Mouse (Mus musculus): ENCODE results near the gene Olfr313. TPM values are rescaled to one million over a fixed set of nuclear protein-coding genes. Genes with fewer than 3 reads are reported as not detected.

The Olfr313 gene
- total RNA-seq, 2 experiments from 2014 or later, result not detected

DNA sequence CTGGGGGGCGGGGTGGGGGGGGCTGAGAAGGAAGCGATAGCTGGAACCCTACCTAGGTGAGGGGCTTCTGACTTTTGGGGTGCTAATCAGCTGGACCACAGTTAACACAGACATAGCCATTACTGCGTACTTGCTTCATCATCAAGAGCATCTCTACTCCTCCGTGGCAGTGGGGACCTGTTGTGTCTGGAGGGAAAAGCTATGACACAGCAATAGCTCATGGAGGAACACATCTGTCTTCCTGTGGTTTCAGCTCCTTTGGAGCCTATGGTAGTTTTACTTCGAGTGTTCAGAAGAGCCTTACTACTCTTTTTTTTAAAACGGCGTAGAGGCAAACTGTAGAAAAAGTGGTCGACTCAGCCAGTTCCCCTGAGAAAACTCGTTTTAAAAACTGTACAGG is 32.8 kb downstream of the Olfr313 start:
- intact Hi-C loops (cut with DNase I), result no loop called here
- no peak for DNase-seq

DNA sequence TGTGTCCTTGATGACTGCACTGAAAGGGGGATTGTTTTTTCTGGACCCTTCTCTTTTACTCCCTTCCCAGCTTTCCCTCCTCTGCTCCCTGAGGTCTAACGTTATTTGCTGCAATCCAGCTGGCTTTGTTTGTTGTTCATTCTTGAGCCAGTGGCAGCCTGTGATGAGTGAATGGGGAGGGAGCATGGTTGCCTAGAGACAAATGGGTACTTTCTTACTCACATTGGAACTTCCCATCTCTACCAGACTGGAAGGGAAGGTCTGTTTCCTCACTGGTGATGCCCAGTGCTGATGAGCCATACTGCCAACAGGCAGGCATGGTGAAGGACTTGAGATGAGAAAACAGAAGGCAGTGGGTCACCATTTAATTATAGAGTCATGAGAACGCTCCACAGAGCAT is 34.9 kb downstream of the Olfr313 start:
- intact Hi-C loops (cut with DNase I), result no loop called here
- DNase-seq, result no peak

DNA sequence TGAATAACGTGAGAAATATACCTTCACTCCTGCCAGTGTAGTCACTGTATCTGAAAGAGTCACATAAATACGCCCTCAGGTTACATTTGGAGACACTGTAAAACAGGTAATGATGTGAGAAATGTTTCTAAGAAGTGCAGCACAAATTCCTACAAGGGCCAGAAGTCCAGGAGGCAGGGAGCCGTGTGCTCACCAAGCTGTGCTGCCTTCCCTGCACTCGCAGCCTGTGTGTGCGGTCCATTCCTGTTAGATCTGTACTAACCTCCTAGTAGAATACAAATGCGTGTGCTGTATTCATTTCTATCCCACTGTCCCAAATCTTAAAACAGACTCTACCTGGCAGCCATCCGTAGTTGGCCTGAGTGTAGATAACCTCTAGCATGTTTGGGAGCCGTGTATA is 45.9 kb downstream of the Olfr313 start:
- no peak for DNase-seq
- intact Hi-C loops (cut with DNase I), result no loop called here

DNA sequence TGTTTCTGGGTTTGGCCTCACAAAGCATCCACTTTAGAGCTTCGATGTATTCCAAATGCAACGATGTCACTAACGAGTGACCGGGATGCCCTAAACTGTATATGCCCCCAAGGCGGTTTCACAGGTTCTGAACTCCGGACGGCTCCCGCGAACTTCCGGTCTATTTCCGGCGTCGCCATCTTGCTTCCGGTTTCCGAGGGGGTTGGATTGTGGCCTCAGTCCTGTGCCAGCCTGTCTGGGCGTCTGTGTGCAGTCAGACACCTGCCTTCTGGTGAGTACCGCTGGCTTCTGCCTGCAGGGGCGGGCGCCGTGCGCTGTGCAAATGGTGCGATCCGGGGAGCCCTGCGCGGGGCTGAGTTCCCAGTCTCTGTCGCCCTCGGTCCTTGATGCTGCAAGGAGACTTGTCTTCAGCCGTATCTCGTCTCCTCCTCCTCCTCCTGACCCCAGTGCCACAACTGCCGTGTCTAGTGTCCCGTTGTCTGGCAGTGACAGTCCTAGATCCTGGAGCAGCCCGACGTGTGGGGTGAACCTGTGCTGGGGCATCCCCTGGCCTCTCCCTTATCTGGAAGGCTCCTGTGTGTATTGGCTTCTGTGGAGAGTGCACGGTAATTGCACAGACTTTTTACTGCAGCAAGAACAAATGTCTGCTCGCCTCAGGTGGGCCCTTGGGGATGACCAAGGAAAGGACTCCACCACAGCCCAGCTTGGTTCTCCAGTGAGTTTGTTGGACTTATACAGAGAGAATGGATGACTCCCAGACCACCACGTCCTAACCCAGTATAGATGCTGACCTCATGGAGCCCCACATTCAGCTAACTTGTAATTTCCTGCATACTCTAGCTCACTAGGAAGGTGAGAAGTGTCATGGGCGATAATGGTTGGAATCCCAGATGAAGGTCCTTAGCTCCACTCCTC is 52.5 kb downstream of the Olfr313 start, which contains the start of gene 2810021J22Rik:
TSS of gene 2810021J22Rik (plus strand) at position 178 of the 915 bp plus-strand sequence.
- DNase-seq, result peak; percentile 53 to 54
- intact Hi-C loops (cut with DNase I), result no loop called here

DNA sequence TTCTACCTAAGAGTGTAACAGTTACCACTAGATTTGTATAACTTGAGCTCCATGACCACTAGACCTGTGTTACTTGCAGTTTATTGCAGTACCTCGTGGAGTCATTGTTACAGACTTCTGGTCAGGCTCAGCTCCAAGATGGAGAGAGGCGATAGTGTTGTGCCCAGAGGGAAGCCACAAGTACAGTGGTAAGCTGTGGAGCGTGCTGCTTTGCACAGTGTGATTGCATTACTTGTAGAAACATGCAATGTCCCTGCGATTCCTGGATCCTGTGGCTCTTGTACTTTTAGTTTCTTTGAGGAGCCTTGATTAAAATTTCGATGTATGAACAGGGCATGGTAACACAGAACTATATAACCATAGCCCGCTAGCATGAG is 53.1 kb downstream of the Olfr313 start:
- DNase-seq, result no peak
- intact Hi-C loops (cut with DNase I), result no loop called here

Other genes with a start within 250 kb of the Olfr313 start
- not detected for gene Olfr224, start 244.4 kb upstream of the Olfr313 start, total RNA-seq (2021)
- gene Olfr325, start 237.3 kb upstream of the Olfr313 start, total RNA-seq (2021), result not detected
- not detected for gene Olfr324, start 219.9 kb upstream of the Olfr313 start, total RNA-seq (2021)
- not detected for gene 2210407C18Rik, start 198.9 kb upstream of the Olfr313 start, total RNA-seq (2021)
- gene Olfr323, start 184.5 kb upstream of the Olfr313 start, total RNA-seq (2021), result not detected
- not detected for gene Trim58, start 174.5 kb upstream of the Olfr313 start, total RNA-seq (2021)
- gene Olfr322, start 156.2 kb upstream of the Olfr313 start, total RNA-seq (2021), result not detected
- gene Olfr320, start 133.9 kb upstream of the Olfr313 start, total RNA-seq (2021), result not detected
- gene Olfr319, start 115.8 kb upstream of the Olfr313 start, total RNA-seq (2021), result not detected
- gene Olfr318, start 91.0 kb upstream of the Olfr313 start, total RNA-seq (2021), result not detected
- not detected for gene Olfr317, start 75.8 kb upstream of the Olfr313 start, total RNA-seq (2021)
- gene Olfr316, start 62.3 kb upstream of the Olfr313 start, total RNA-seq (2021), result not detected
- gene Olfr315, start 41.8 kb upstream of the Olfr313 start, total RNA-seq (2021), result not detected
- gene Olfr314, start 32.0 kb upstream of the Olfr313 start, total RNA-seq (2021), result not detected
- gene Fam183b, start 13.0 kb upstream of the Olfr313 start, total RNA-seq (2021), result not detected
- not detected for gene Olfr312, start 14.2 kb downstream of the Olfr313 start, total RNA-seq (2021)
- gene Olfr311, start 24.3 kb downstream of the Olfr313 start, total RNA-seq (2021), result not detected
- 1 to 10 TPM in 1 of 2 experiments, under 1 TPM in 1; 0.69 to 1.1 TPM for gene Gm12258, start 32.2 kb downstream of the Olfr313 start, total RNA-seq (2021)
- 1 to 10 TPM in 1 of 2 experiments, under 1 TPM in 1; 0.74 to 1.2 TPM for gene 2810021J22Rik, start 52.2 kb downstream of the Olfr313 start, total RNA-seq (2021)
- gene Zfp39, start 89.2 kb downstream of the Olfr313 start, total RNA-seq (2021), result 1 to 10 TPM; 2.0 to 3.2 TPM
- not detected for gene Btnl10, start 102.9 kb downstream of the Olfr313 start, total RNA-seq (2021)
- gene Rnf187, start 123.9 kb downstream of the Olfr313 start, total RNA-seq (2021), result 10 to 100 TPM; 86.9 to 96.5 TPM
- 1 to 10 TPM; 1.1 to 1.5 TPM for gene Hist3h2ba, start 133.9 kb downstream of the Olfr313 start, total RNA-seq (2021)
- gene Hist3h2a, start 139.7 kb downstream of the Olfr313 start, total RNA-seq (2021), result 10 to 100 TPM in 1 of 2 experiments, 1 to 10 TPM in 1; 9.5 to 10.5 TPM
- gene Trim17, start 139.7 kb downstream of the Olfr313 start, total RNA-seq (2021), result under 1 TPM; 0.13 to 0.17 TPM
- 1 to 10 TPM; 5.6 to 7.4 TPM for gene Trim11, start 163.1 kb downstream of the Olfr313 start, total RNA-seq (2021)

Data from gastrocnemius, postnatal 36 days (tissue).